Mouse (Mus musculus) lung, adult 10 weeks (tissue): ENCODE measurements around the gene Dagla. TPM values are rescaled to one million over a fixed set of nuclear protein-coding genes. Genes with fewer than 3 reads are reported as not detected.

Experiments
- polyA plus RNA-seq: library from polyadenylated mRNA; stranded (reverse); fragments of 350-450 nt; fragmentation: Illumina TruSeq; extraction: RNeasy Lipid Tissue Mini Kit (QIAGEN cat#74804); gene quantifications from one replicate; pipeline ENCODE4 v1.2.3, GENCODE M21; 2014; ENCODE audit warnings: low read depth, low replicate concordance; ENCODE audit not compliant: insufficient read depth

The Dagla gene
- 2.0 TPM for polyA plus RNA-seq

DNA sequence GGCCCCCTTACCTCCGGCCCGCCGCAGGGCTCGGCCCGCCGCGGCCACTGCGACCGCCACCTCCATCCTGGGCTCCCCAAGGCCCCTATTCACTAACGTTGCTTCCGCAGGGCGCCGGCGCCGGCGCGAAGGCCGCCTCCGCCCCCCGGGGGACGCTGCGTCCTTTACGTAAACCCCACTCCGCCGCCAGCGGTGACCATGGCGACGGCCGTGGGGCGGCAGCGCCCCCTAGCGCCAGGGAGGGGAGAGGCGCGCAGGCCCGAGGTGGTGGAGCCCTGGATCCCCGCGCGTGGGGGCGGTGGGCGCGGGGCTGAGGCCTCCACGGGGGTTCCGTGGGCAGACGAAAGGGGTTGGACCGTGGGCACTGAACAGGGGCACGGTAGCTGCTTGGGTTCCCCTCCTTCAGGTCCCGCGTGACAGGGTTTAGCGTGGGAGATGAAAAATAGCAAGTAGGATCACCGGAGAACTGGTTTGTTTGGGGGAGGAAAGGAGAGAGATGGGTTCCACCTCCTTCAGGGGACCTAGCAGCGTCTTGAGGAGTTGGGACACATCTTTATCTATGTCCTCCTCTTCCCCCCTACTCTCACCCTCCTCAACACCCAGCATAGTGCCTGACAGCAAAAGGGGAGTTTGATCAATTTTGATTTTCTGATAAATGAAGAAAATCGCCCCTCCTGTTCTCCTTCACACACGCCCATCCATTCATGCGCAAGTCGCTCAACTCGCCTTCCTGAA lies at the start of gene Dagla:
Dagla (minus strand) TSS at position 68 of the 735 bp plus-strand sequence.

DNA sequence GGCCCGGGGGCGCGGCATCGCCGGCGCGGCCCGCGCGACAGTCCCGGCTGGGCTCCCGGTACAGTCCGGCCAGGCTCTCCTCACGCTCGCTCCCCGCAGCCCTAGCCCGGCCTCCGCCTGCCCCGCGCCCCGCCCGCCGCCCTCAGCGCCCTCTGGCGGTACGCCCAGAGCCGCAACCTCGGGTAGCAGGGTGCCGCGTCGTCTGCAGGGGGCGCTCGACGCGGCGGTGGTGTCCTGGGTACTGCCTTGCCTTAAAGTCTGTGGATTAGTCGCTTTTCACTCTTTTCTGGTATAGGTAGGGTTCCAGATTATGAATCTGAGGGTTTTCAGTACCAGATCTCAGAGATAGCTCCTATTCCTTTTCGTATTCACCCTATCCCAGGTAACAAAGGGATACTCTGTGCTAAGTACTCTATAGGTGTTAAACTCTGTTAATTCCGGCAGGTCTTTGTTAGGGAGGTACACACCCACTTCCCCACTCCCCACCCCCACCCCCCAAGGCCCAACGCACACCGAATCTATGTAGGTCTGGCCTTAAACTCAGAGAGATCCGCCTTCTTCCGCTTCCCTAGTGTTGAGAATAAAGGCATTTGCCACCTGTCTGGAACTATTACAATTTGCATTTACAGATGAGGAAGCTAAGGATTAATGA lies 63.9 kb downstream of the Dagla start, which contains the start of gene Myrf:
Myrf (minus strand) TSS at position 95 of the 652 bp plus-strand sequence.

DNA sequence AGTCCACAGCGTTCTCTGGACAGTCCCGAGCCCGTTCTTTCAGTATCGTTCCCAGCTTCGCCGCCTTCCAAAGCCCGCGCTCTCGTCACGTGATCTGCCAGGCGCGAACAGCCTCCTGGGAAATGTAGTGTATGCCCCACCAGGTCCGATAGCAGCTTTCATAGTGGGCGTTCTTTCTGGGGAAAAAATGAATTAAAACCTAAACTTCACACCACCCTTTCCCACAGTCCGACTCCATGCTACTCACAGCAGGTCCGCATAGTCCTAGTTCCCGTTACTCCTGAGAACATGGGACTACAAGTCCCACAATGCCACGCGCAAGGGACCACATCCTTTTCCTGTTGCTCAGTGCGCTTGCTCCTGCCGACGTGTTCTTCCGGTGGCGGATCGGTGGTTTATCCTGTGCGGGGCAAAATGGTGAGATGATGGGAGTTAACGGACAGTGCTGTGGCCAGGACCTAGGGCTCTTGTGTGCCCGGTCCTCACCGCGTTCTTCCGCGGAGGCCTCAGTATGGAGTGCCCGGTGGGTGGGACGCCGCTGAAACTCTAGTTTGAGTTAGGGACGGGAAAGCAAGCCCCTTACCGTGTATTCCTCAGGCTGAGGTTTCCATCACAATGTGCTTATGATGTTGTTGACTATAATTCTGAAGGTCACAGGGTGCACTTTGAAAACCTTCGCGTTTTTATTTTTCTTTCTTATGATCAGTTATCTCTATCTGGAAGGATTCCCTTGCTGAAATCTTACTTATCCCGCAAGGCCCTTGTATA lies 100.6 kb downstream of the Dagla start, which contains the start of the genes Tmem258 and Fen1:
Tmem258 (plus strand) TSS at position 167 of the 768 bp plus-strand sequence.
Fen1 (minus strand) TSS at position 322 of the 768 bp plus-strand sequence.

Other genes starting within 250 kb of the Dagla start
- 28.7 TPM for gene Fads2, start 203.1 kb downstream of the Dagla start, polyA plus RNA-seq
- gene Fads1, start 122.0 kb downstream of the Dagla start, polyA plus RNA-seq = 58.1 TPM
- 164 TPM for gene Tmem258, start 100.9 kb downstream of the Dagla start, polyA plus RNA-seq
- gene Fen1, start 100.7 kb downstream of the Dagla start, polyA plus RNA-seq = 6.0 TPM
- gene Myrf, start 64.1 kb downstream of the Dagla start, polyA plus RNA-seq = 9.1 TPM
- 3.7 TPM for gene Syt7, start 84.2 kb upstream of the Dagla start, polyA plus RNA-seq
- 10.1 TPM for gene Lrrc10b, start 152.6 kb upstream of the Dagla start, polyA plus RNA-seq
- 4.4 TPM for gene Ppp1r32, start 178.1 kb upstream of the Dagla start, polyA plus RNA-seq
- gene Cpsf7, start 220.4 kb upstream of the Dagla start, polyA plus RNA-seq = 20.6 TPM
- 40.3 TPM for gene Sdhaf2, start 221.3 kb upstream of the Dagla start, polyA plus RNA-seq